Mouse (Mus musculus) C3H10T1/2 (cell line): ENCODE results near the gene Slc25a26. TPM values are rescaled to one million over a fixed set of nuclear protein-coding genes. Genes with fewer than 3 reads are reported as not detected.

ENCODE experiments used
- polyA plus RNA-seq, 2 experiments: library from polyadenylated mRNA; unstranded; fragments of >200 nt; fragmentation: generic; extraction: Trizol; gene quantifications; one replicate each; pipeline ENCODE4 v1.2.1; 2012; ENCODE audit warnings: missing spikeins in 2 of 2

The Slc25a26 gene
- 1 to 10 TPM; 2.5 to 2.8 TPM for polyA plus RNA-seq

DNA sequence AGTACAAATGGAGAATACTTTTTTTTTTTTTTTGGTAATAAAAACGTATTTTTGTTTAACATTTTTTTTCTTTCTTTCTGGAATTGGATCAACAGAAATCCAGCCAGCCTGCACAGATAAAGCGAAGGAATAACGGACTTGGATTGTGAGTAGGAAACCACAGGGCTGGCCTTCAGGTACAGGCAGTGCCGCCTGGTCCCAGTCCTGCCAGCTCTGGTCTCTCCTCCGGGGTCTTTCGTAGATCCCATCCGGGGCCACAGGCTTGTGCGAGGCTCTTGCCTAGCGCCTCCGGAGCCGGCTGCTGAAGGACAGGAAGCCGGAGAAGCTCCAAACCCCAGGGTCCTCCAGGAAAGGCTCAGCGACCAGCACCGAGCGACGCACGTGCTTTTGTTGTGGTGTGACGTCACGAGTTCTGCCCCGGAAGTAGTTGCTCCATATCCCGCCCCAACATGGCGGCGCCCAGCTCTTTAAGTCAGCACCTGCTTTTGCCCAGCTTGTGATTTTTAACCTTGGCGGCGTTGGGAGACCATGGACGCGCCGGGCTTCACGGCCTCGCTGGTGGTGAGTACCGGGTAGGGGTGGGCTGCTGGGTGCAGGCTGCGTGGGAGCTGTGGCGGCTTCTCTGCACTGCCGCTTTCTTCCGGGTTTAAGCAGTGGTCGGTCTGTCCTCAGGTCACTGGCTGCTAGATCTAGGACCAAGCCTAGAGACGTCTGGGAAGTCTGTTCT, at the start of gene Slc25a26:
Gene Slc25a26, plus strand, starts transcription at position 435 of the 727 bp plus-strand sequence.

Other genes with a start within 250 kb of the Slc25a26 start
- gene Magi1, start 216.4 kb upstream of the Slc25a26 start, polyA plus RNA-seq: 1 to 10 TPM in 1 of 2 experiments, under 1 TPM in 1; 0.57 to 2.8 TPM
- 1 to 10 TPM; 7.4 to 8.3 TPM for gene Lrig1, start 199.8 kb downstream of the Slc25a26 start, polyA plus RNA-seq